Mouse (Mus musculus) limb, embryonic 15.5 days (tissue): ENCODE measurements around the gene Btaf1. TPM values are rescaled to one million over a fixed set of nuclear protein-coding genes. Genes with fewer than 3 reads are reported as not detected.

Experiments
- polyA plus RNA-seq: library from polyadenylated mRNA; unstranded; fragments of >200 nt; fragmentation: Nextera tagmentation; extraction: Ambion mirVana; gene quantifications from 2 replicates; pipeline ENCODE4 v1.2.1, GENCODE M21; 2015

The Btaf1 gene
- polyA plus RNA-seq, 1 experiment from 2014 or later, result 10.1 TPM

Other genes starting within 250 kb of the Btaf1 start
- gene Ppp1r3c, start 189.4 kb upstream of the Btaf1 start, polyA plus RNA-seq, result 20.6 and 21.4 TPM in 2 replicates
- 31.9 and 45.7 TPM in 2 replicates for gene Tnks2, start 91.8 kb upstream of the Btaf1 start, polyA plus RNA-seq
- 4.9 and 6.3 TPM in 2 replicates for gene Fgfbp3, start 6.5 kb upstream of the Btaf1 start, polyA plus RNA-seq